Mouse (Mus musculus) forebrain, embryonic 10.5 days (tissue): ENCODE results near the gene Klf9. TPM values are rescaled to one million over a fixed set of nuclear protein-coding genes. Genes with fewer than 3 reads are reported as not detected.

Experiments used
- DNase-seq: peaks from one replicate; pipeline ENCODE4 v3.0.0-alpha.2; 2017; ENCODE audit warnings: low spot score; ENCODE audit errors: extremely low spot score
- H3K27ac ChIP-seq: fragments of 300-500 bp; sonication (generic); 2 replicates; pipeline ENCODE4 v1.5.1; 2016; ENCODE audit warnings: mild to moderate bottlenecking
- H3K27me3 ChIP-seq: fragments of 300-500 bp; sonication (generic); 2 replicates; pipeline ENCODE4 v1.6.1; 2016; ENCODE audit warnings: mild to moderate bottlenecking; ENCODE audit not compliant: poor library complexity, severe bottlenecking
- H3K36me3 ChIP-seq: fragments of 300-500 bp; sonication (generic); replicated peaks from 2 replicates; pipeline ENCODE4 v1.6.1; 2016; ENCODE audit warnings: mild to moderate bottlenecking, moderate library complexity
- H3K4me1 ChIP-seq: fragments of 300-500 bp; sonication (generic); 2 replicates; pipeline ENCODE4 v1.6.1; 2016
- H3K4me3 ChIP-seq: fragments of 300-500 bp; sonication (generic); 2 replicates; pipeline ENCODE4 v1.5.1; 2016; ENCODE audit warnings: mild to moderate bottlenecking, moderate library complexity
- H3K9me3 ChIP-seq: fragments of 300-500 bp; sonication (generic); 2 replicates; pipeline ENCODE4 v1.6.1; 2016; ENCODE audit warnings: mild to moderate bottlenecking, moderate library complexity
- WGBS: fragments of 180-500 bp; shearing (Covaris S2); methylation state at CpG from one replicate; pipeline ENCODE4 v1.1.7; 2016; 5-methylcytosine and 5-hydroxymethylcytosine counted together
- polyA plus RNA-seq: library from polyadenylated mRNA; unstranded; fragments of >200 nt; fragmentation: Nextera tagmentation; extraction: Ambion mirVana; gene quantifications from 2 replicates; pipeline ENCODE4 v1.2.1, GENCODE M21; 2016

Gene Klf9
- polyA plus RNA-seq, 1 experiment from 2014 or later = 0.81 TPM

- Histone ChIP-seq H3K27ac (no peak overlapping the region), H3K27me3 (no peaks in the 10 kb centered on the region), H3K4me3 (no peak overlapping the region), H3K36me3 (no peaks in the 10 kb centered on the region), H3K9me3 (no peaks in the 10 kb centered on the region), H3K4me1 (peaks cover 21% of the 10 kb centered on the region)
- no peak for DNase-seq
- WGBS = 84% methylated on average over 10 of the region's 10 CpGs
These were observed 18.9 kb downstream of the Klf9 start for GRCm38 (mm10) chr19:23159780-23160395.

GRCm38 (mm10) chr19:23162387-23162809, 21.4 kb downstream of the Klf9 start:
- DNase-seq = no peak
- Histone ChIP-seq H3K36me3 (no peaks in the 10 kb centered on the region), H3K9me3 (no peaks in the 10 kb centered on the region), H3K4me1 (peaks cover 21% of the 10 kb centered on the region), H3K27me3 (no peaks in the 10 kb centered on the region), H3K4me3 (no peak overlapping the region), H3K27ac (no peak overlapping the region)
- 16% methylated on average over 8 of the region's 8 CpGs for WGBS

GRCm38 (mm10) chr19:23162877-23163276, 21.9 kb downstream of the Klf9 start:
- Histone ChIP-seq H3K4me3 (no peak overlapping the region), H3K9me3 (no peaks in the 10 kb centered on the region), H3K36me3 (no peaks in the 10 kb centered on the region), H3K27me3 (no peaks in the 10 kb centered on the region), H3K27ac (no peak overlapping the region), H3K4me1 (peaks cover 21% of the 10 kb centered on the region)
- WGBS = 83% methylated on average over 6 of the region's 6 CpGs
- DNase-seq = no peak

GRCm38 (mm10) chr19:23163361-23163760, 22.3 kb downstream of the Klf9 start:
- no peak for DNase-seq
- H3K4me1 ChIP-seq = peaks cover 21% of the 10 kb centered on the region
- no peak overlapping the region for H3K27ac ChIP-seq
- H3K9me3 ChIP-seq = no peaks in the 10 kb centered on the region
- H3K4me3 ChIP-seq = no peak overlapping the region
- no peaks in the 10 kb centered on the region for H3K36me3 ChIP-seq
- 59% methylated on average over 3 of the region's 3 CpGs for WGBS
- H3K27me3 ChIP-seq = no peaks in the 10 kb centered on the region

GRCm38 (mm10) chr19:23164651-23165240, 23.7 kb downstream of the Klf9 start:
- 91% methylated on average over 16 of the region's 16 CpGs for WGBS
- no peak for DNase-seq
- no peaks in the 10 kb centered on the region for H3K36me3 ChIP-seq
- H3K9me3 ChIP-seq = 0 out of 2 replicates have a peak, but pooled peaks cover under 1% of the 10 kb centered on the region
- H3K4me3 ChIP-seq = no peak overlapping the region
- no peak overlapping the region for H3K27ac ChIP-seq
- peaks cover 21% of the 10 kb centered on the region for H3K4me1 ChIP-seq
- H3K27me3 ChIP-seq = no peaks in the 10 kb centered on the region

GRCm38 (mm10) chr19:23166550-23167284, 25.7 kb downstream of the Klf9 start:
- no peak overlapping the region for H3K27ac ChIP-seq
- no peak for DNase-seq
- no peaks in the 10 kb centered on the region for H3K27me3 ChIP-seq
- no peak overlapping the region for H3K4me3 ChIP-seq
- peaks cover 21% of the 10 kb centered on the region for H3K4me1 ChIP-seq
- H3K9me3 ChIP-seq = peaks cover 5% of the 10 kb centered on the region; the same call in 1 of the 2 replicates
- 85% methylated on average over 11 of the region's 11 CpGs for WGBS
- H3K36me3 ChIP-seq = no peaks in the 10 kb centered on the region

- Histone ChIP-seq H3K27ac (no peak overlapping the region), H3K4me3 (no peak overlapping the region), H3K36me3 (no peaks in the 10 kb centered on the region), H3K4me1 (no peaks in the 10 kb centered on the region), H3K27me3 (no peaks in the 10 kb centered on the region), H3K9me3 (peaks cover 5% of the 10 kb centered on the region; the same call in 1 of the 2 replicates)
- no peak for DNase-seq
- WGBS = 94% methylated on average over 5 of the region's 5 CpGs
These were observed 28.1 kb downstream of the Klf9 start for GRCm38 (mm10) chr19:23168899-23169658.

GRCm38 (mm10) chr19:23169659-23170050, 28.6 kb downstream of the Klf9 start:
- Histone ChIP-seq H3K9me3 (peaks cover 5% of the 10 kb centered on the region; the same call in 1 of the 2 replicates), H3K36me3 (no peaks in the 10 kb centered on the region), H3K27me3 (no peaks in the 10 kb centered on the region), H3K27ac (no peak overlapping the region), H3K4me1 (no peaks in the 10 kb centered on the region), H3K4me3 (no peak overlapping the region)
- WGBS = 97% methylated on average over 2 of the region's 2 CpGs
- no peak for DNase-seq

- no peak for DNase-seq
- peaks cover 5% of the 10 kb centered on the region; the same call in 1 of the 2 replicates for H3K9me3 ChIP-seq
- H3K27me3 ChIP-seq = no peaks in the 10 kb centered on the region
- H3K4me3 ChIP-seq = no peak overlapping the region
- 91% methylated on average over 5 of the region's 5 CpGs for WGBS
- peaks cover 4% of the 10 kb centered on the region; the same call in 1 of the 2 replicates for H3K4me1 ChIP-seq
- H3K27ac ChIP-seq = no peak overlapping the region
- H3K36me3 ChIP-seq = no peaks in the 10 kb centered on the region
These were observed 29.4 kb downstream of the Klf9 start for GRCm38 (mm10) chr19:23170476-23170875.

- Histone ChIP-seq H3K27ac (no peak overlapping the region), H3K27me3 (no peaks in the 10 kb centered on the region), H3K4me3 (no peak overlapping the region), H3K9me3 (peaks cover 5% of the 10 kb centered on the region; the same call in 1 of the 2 replicates), H3K36me3 (no peaks in the 10 kb centered on the region), H3K4me1 (peaks cover 4% of the 10 kb centered on the region; the same call in 1 of the 2 replicates)
- 93% methylated on average over 2 of the region's 2 CpGs for WGBS
- no peak for DNase-seq
These were observed 30.1 kb downstream of the Klf9 start for GRCm38 (mm10) chr19:23171136-23171535.

GRCm38 (mm10) chr19:23175090-23175489, 34.1 kb downstream of the Klf9 start:
- Histone ChIP-seq H3K9me3 (peaks cover 2% of the 10 kb centered on the region; the same call in 1 of the 2 replicates), H3K4me3 (no peak overlapping the region), H3K27me3 (no peaks in the 10 kb centered on the region), H3K36me3 (no peaks in the 10 kb centered on the region), H3K4me1 (peaks cover 4% of the 10 kb centered on the region; the same call in 1 of the 2 replicates), H3K27ac (no peak overlapping the region)
- no peak for DNase-seq
- 80% methylated on average over 3 of the region's 3 CpGs for WGBS

- H3K36me3 ChIP-seq = no peaks in the 10 kb centered on the region; the same call in 1 of the 2 replicates
- no peaks in the 10 kb centered on the region for H3K27me3 ChIP-seq
- peaks cover 4% of the 10 kb centered on the region; the same call in 1 of the 2 replicates for H3K4me1 ChIP-seq
- H3K9me3 ChIP-seq = no peaks in the 10 kb centered on the region; the same call in 1 of the 2 replicates
- DNase-seq = no peak
- no peak overlapping the region for H3K27ac ChIP-seq
- no peak overlapping the region for H3K4me3 ChIP-seq
- 90% methylated on average over 2 of the region's 2 CpGs for WGBS
These were observed 34.5 kb downstream of the Klf9 start for GRCm38 (mm10) chr19:23175511-23175910.
